Mouse (Mus musculus) intestine, postnatal 0 days (tissue): ENCODE data around the gene Crtap. TPM values are rescaled to one million over a fixed set of nuclear protein-coding genes. Genes with fewer than 3 reads are reported as not detected.
A peak's percentile ranks its signal among the peaks of the same experiment; 100 is the strongest.

Experiments
- ATAC-seq: fragments of 200-750 bp; cut with Nextera tagmentation; 2 replicates; pipeline ENCODE4 v1.8.0; 2017; ENCODE audit warnings: mild to moderate bottlenecking, moderate TSS enrichment, moderate library complexity
- H3K27ac ChIP-seq: fragments of 300-500 bp; sonication (generic); 2 replicates; pipeline ENCODE4 v1.5.1; 2014; ENCODE audit warnings: mild to moderate bottlenecking, low read depth, low read length, moderate library complexity
- H3K27me3 ChIP-seq: fragments of 300-500 bp; sonication (generic); replicated peaks from 2 replicates; pipeline ENCODE4 v1.6.1; 2014; ENCODE audit warnings: low read length, mixed read lengths; ENCODE audit not compliant: control insufficient read depth, insufficient read depth
- H3K36me3 ChIP-seq: fragments of 300-500 bp; sonication (generic); 2 replicates; pipeline ENCODE4 v1.6.1; 2014; ENCODE audit warnings: mild to moderate bottlenecking, moderate library complexity; ENCODE audit not compliant: control insufficient read depth, insufficient read depth
- H3K4me1 ChIP-seq: fragments of 300-500 bp; sonication (generic); replicated peaks from 2 replicates; pipeline ENCODE4 v1.6.1; 2014; ENCODE audit warnings: antibody characterized with exemption, low read length, mixed read lengths; ENCODE audit not compliant: control insufficient read depth, insufficient read depth
- H3K4me2 ChIP-seq: fragments of 300-500 bp; sonication (generic); replicated peaks from 2 replicates; pipeline ENCODE4 v1.6.1; 2014; ENCODE audit warnings: low read depth, mild to moderate bottlenecking, moderate library complexity
- H3K4me3 ChIP-seq: fragments of 300-500 bp; sonication (generic); 2 replicates; pipeline ENCODE4 v1.5.1; 2014; ENCODE audit warnings: low read depth, low read length
- H3K9ac ChIP-seq: fragments of 300-500 bp; sonication (generic); 2 replicates; pipeline ENCODE4 v1.6.1; 2014; ENCODE audit warnings: mild to moderate bottlenecking, low read depth, low read length
- H3K9me3 ChIP-seq: fragments of 300-500 bp; sonication (generic); 2 replicates; pipeline ENCODE4 v1.6.1; 2016; ENCODE audit warnings: mixed run types; ENCODE audit not compliant: control insufficient read depth
- CTCF ChIP-seq: sonication (generic); IDR thresholded peaks from 2 replicates; pipeline ENCODE4 v1.5.1; 2016; ENCODE audit warnings: low read depth, mild to moderate bottlenecking, control low read depth, antibody characterized with exemption, moderate library complexity
- WGBS: fragments of 180-500 bp; shearing (Covaris S2); extraction: QIAGEN DNeasy Blood & Tissue Kit; methylation state at CpG from one replicate; pipeline ENCODE4 v1.1.7; 2014; 5-methylcytosine and 5-hydroxymethylcytosine counted together
- polyA plus RNA-seq: library from polyadenylated mRNA; unstranded; fragments of >200 nt; fragmentation: Nextera tagmentation; extraction: Ambion mirVana; gene quantifications from 2 replicates; pipeline ENCODE4 v1.2.1, GENCODE M21; 2015

Crtap gene
- polyA plus RNA-seq, 1 experiment from 2014 or later: 58.3 TPM

GRCm38 (mm10) chr9:114413866-114414265 is 23.4 kb upstream of the Crtap start:
- WGBS: 72% methylated on average over 12 of the region's 12 CpGs
- Histone ChIP-seq H3K27ac (no peak overlapping the region), H3K9me3 (no peaks in the 10 kb centered on the region), H3K27me3 (no peaks in the 10 kb centered on the region), H3K4me3 (no peak overlapping the region), H3K9ac (no peak overlapping the region), H3K4me1 (0 out of 2 replicates have a peak, but pooled peaks cover 4% of the 10 kb centered on the region), H3K4me2 (no peak overlapping the region), H3K36me3 (peaks cover 50% of the 10 kb centered on the region)
- TF ChIP-seq CTCF: no peak
- ATAC-seq: no peak

DNA sequence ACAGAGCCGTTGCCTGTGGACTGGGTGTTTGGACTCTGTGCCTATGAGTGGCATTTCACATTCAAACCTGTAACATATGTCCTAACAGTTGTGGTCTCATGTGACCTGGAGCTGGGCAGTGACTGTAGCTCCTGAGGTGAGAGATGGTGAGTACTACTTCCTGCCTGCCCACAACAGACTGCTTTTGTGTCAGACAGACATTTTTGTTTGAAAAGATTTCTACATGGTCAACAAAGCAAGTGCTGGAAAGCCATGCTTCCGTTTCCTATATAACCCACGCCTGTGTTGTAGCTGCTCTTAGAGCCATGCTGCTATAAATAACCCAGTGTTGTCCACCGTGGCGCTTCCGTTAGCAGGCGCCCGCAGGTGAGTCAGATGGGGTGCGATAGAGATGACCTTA is 21.9 kb upstream of the Crtap start:
- H3K4me1 ChIP-seq: 0 out of 2 replicates have a peak, but pooled peaks cover 3% of the 10 kb centered on the region
- no peak overlapping the region for H3K4me2 ChIP-seq
- no peak for ATAC-seq
- H3K9ac ChIP-seq: no peak overlapping the region
- 67% methylated on average over 9 of the region's 9 CpGs for WGBS
- H3K9me3 ChIP-seq: no peaks in the 10 kb centered on the region
- no peaks in the 10 kb centered on the region for H3K27me3 ChIP-seq
- H3K36me3 ChIP-seq: peaks cover 63% of the 10 kb centered on the region
- no peak overlapping the region for H3K4me3 ChIP-seq
- H3K27ac ChIP-seq: 0 out of 2 replicates have a peak overlapping the region, but pooled peaks have one; percentile 31
- TF ChIP-seq CTCF: no peak

GRCm38 (mm10) chr9:114411295-114411694 is 20.8 kb upstream of the Crtap start:
- Histone ChIP-seq H3K27me3 (no peaks in the 10 kb centered on the region), H3K4me3 (no peak overlapping the region), H3K4me1 (no peaks in the 10 kb centered on the region), H3K36me3 (peaks cover 70% of the 10 kb centered on the region), H3K4me2 (no peak overlapping the region), H3K9me3 (no peaks in the 10 kb centered on the region), H3K27ac (no peak overlapping the region), H3K9ac (no peak overlapping the region)
- ATAC-seq: no peak
- WGBS: 99% methylated on average over 5 of the region's 5 CpGs
- peak; percentile 39 for TF ChIP-seq CTCF

DNA sequence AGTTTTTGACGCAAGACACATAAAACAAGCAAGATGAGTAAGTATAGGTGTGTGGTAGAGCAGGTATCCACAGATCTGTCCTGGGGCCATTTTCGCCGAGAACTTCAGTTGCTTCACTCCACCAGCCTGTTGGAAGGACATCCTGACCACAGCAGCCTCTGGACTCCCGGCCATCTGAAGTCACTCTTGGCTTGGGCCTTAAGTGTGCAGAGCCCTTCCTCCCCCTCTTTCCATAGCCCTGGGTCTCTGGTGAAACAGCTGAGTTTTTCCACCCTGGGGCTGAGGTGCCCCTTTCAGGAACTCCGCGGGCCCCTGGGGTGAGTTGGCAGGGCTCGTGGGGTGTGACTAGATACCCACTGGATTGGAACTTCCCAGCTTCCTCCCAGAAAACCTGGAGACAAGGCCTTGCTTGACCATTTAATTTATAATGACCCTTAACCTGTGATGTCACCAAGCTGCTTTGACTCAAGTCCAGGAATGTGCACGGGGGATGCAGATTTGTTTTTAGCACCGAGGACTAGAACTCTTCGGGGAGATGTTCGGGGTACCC is 19.9 kb upstream of the Crtap start:
- H3K27me3 ChIP-seq: no peaks in the 10 kb centered on the region
- WGBS: 94% methylated on average over 11 of the region's 11 CpGs
- no peak overlapping the region for H3K4me2 ChIP-seq
- no peak for ATAC-seq
- no peaks in the 10 kb centered on the region for H3K9me3 ChIP-seq
- no peak for TF ChIP-seq CTCF
- no peak overlapping the region for H3K9ac ChIP-seq
- H3K27ac ChIP-seq: no peak overlapping the region
- H3K36me3 ChIP-seq: peaks cover 80% of the 10 kb centered on the region
- H3K4me3 ChIP-seq: no peak overlapping the region
- no peaks in the 10 kb centered on the region for H3K4me1 ChIP-seq

DNA sequence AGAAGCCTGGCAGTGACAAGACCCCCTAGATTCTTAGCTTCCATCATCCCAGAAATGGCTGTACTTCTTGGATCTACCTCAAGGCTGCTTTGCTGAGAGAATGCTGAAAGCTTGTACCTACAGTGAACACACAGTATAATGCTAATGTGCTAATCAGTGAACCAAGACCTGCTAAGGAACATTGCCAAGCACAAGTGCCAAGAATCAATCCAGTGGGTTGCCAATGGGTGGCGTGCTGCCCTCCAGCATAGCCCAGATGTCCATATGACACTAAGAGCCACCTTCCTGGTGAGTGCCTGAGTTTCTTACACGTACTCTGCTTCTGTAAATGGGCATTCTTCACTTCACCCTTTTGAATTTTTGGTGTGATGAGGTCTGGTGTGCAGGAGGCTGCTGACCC is 17.2 kb upstream of the Crtap start:
- TF ChIP-seq CTCF: no peak
- Histone ChIP-seq H3K36me3 (peaks cover 74% of the 10 kb centered on the region), H3K4me1 (no peaks in the 10 kb centered on the region), H3K9me3 (no peaks in the 10 kb centered on the region), H3K4me3 (no peak overlapping the region), H3K27ac (no peak overlapping the region), H3K4me2 (no peak overlapping the region), H3K9ac (no peak overlapping the region), H3K27me3 (no peaks in the 10 kb centered on the region)
- 85% methylated on average over 2 of the region's 2 CpGs for WGBS
- no peak for ATAC-seq

DNA sequence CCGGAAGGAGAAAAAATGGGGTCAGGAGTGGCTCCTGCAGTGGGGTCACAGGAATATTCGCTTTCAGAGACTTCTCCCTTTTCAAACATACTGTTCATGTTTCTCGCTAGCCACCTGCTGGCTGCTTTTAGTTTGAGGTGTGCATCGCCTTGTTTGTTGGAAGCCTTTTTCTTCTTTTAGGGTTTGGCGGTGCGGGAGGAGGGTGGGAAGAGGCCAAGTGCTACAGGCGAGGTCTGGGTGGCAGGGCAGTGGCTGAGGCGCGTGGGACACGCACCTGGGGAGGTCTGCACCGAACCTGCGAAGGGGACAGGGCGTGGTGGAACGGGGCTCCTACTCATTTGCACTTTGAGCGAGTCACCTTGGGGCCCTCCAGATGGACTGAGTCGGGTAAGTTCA is 11.2 kb upstream of the Crtap start:
- Histone ChIP-seq H3K9ac (peak overlapping the region; percentile 94), H3K36me3 (peaks cover 27% of the 10 kb centered on the region), H3K27me3 (no peaks in the 10 kb centered on the region), H3K9me3 (no peaks in the 10 kb centered on the region), H3K27ac (peak overlapping the region; percentile 99), H3K4me1 (peaks cover 5% of the 10 kb centered on the region; the same call in 1 of the 2 replicates), H3K4me3 (peak overlapping the region; percentile 92), H3K4me2 (peak overlapping the region; percentile 74)
- WGBS: under 1% methylated on average over 16 of the region's 16 CpGs
- TF ChIP-seq CTCF: peak; percentile 58
- ATAC-seq: peak; percentile 83
